Mouse (Mus musculus) urinary bladder, adult 2 months (tissue): ENCODE data around the gene Mpst. TPM values are rescaled to one million over a fixed set of nuclear protein-coding genes. Genes with fewer than 3 reads are reported as not detected.

Experiments used
- DNase-seq: peaks from one replicate; pipeline ENCODE4 v3.0.0; 2022; ENCODE audit warnings: low spot score
- polyA plus RNA-seq: library from polyadenylated mRNA; depleted of rRNA; stranded (reverse); fragments of >200 nt; gene quantifications from 2 replicates; pipeline ENCODE4 v1.2.3, GENCODE M21; 2012

Gene Mpst
- polyA plus RNA-seq, 1 experiment: 82.5 TPM

DNA sequence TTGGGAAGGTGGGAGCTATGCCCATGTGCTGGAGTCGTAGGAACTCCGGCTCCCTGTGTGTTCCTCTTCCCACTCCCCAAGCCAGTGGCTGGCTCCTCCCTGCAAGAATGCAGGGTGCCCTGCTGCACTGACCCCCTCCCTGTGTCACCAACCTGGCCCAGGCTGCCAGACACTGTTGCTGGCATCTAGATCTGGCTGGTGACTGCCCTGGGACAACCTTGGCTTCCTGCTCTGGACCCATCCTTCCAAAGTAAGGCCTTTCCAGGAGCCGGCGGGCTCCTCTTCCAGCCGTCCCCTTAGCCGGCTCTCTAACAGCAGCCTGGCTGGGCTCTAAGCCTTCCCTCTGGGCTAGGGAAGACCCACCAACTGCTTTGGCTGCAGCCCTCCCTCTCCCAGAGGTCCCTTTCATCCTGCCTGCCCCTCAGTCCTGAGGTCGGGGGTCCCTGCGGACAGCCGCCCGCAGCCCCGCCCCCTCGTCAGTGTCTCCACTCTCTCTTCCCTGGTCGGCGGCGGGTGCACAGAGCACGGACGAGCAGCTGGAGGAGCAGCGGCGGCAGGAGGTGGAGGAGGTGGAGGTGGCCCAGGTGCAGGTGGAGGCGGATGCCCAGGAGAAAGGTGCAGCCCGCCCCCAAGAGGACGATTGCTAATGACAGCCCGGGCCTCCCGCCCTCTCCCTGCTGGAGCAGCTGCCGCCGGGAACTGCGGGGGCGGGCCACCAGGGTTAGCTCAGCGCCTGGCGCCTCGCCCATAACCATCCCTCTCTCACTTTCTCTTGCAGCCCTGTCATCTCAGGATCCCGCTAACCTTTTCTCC is 30.4 kb downstream of the Mpst start:
- peak; percentile 63 for DNase-seq

- no peak for DNase-seq
Measured at GRCm38 (mm10) chr15:78437237-78438017, 31.2 kb downstream of the Mpst start.

- no peak for DNase-seq
Measured at GRCm38 (mm10) chr15:78438018-78438394, 31.8 kb downstream of the Mpst start.

- no peak for DNase-seq
Measured at GRCm38 (mm10) chr15:78438505-78438904, 32.3 kb downstream of the Mpst start.

DNA sequence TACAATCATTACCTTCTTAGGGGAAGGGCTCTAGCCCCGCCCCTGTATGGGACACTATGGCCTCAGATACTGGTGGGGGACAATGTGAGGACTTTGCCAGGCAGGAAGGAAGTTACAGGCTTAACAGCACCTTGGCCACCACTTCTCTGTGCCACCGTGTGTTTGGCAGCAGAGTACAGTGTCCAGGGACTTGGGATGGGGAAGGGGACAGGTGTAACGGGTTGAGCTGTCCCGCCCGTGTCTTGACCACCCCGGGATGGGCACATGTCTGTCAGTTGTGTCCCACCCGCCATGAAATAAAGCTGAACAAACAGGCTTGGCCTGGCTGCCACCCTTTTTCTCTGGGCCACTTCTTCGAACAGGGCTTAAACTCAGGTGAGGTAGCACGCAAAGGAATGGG is 32.8 kb downstream of the Mpst start:
- DNase-seq: no peak

- DNase-seq: no peak
Measured at GRCm38 (mm10) chr15:78442231-78442630, 36.0 kb downstream of the Mpst start.

DNA sequence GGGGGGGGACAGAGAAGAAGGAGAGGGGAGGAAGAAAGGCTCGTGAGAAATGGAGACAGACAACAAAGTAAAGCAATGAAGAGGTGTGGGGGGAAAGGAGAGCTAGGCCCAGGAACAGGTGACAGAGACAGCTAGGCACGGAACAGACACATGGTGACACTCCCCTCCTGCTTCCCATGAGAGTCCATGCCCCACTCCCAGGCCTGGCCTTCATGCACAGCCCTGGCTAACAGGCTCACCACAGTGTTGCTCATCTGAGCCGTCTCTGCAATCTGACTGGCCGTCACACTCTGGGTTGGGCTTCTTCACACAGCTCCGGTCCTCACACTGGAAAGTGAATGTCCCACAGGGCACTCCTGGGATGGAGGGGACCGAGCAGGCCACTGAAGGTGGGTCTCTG is 37.6 kb downstream of the Mpst start:
- DNase-seq: no peak

DNA sequence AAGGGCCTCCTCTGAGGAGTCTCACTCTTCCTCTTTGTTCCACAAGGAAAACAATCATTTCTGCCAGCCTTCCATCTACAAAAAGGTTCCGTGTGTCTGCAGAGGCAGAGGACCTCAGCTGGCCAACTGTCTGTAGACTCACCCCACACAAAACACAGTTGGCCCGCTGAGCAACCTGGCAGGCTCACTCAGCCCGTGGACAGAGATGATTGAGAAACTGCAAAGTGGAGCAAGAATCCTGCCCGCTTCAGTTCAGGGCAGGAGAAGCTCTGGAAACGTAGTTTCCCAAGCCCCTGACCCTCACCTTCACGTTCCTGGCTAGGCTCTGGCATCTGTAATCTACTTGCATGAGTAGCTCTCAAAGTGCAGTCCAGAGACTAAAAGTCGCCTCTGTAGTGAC is 40.9 kb downstream of the Mpst start:
- no peak for DNase-seq

DNA sequence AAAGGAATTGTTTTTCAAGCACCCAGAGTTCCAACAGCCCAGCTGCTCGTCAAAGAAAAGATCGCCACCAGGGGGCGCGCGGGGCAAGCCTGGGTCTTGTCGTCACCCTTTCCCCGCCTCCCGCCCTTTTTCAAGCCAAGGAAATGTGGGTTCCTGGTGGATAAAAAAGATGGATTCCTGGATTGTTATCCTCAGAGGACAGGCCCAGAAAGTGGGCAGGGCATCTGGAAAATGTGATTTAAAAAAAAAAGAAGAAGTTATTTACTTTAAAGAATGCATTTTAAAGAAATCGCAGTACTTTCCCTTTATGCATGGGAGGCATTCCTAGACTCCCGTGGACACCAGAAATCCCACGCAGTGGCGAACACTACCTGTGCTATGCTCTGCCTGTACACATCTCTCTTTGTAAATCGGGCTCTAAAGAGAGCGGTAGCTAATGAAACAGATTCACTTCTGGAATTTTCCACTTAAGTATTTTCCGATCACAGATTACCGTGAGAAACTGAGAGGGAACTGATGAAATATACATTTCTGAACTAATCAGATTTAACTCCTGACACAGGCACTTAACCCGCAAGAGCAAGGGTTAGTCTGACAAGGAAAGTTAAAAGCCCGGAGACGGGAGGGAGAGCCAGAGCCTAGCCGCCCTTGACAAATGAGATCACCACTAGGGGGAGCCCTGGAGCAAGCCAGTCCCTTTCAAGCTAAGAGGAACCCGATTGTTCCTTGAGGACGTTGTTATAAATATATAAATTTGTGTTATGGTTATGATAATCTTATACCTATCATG is 41.7 kb downstream of the Mpst start:
- DNase-seq: peak; percentile 92

- DNase-seq: no peak
Measured at GRCm38 (mm10) chr15:78449131-78449530, 42.9 kb downstream of the Mpst start.

- DNase-seq: no peak
Measured at GRCm38 (mm10) chr15:78449694-78450418, 43.6 kb downstream of the Mpst start.

DNA sequence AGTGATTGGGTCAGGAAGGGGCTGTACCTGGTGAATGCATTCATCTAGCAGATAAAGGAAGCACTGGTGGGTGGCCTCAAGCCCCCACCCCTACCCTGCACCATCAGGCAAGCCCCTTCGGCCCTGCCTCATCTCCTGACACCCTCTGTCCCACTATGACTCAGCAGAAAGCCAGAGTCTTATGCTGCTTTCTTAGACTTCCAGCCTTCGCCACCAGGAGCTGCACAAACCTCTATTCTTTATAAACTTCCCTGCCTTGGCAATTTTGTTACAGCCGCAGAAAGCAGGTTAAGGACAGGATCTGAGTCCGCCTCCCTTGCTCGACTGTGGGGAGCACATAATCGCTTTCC is 44.2 kb downstream of the Mpst start:
- no peak for DNase-seq

DNA sequence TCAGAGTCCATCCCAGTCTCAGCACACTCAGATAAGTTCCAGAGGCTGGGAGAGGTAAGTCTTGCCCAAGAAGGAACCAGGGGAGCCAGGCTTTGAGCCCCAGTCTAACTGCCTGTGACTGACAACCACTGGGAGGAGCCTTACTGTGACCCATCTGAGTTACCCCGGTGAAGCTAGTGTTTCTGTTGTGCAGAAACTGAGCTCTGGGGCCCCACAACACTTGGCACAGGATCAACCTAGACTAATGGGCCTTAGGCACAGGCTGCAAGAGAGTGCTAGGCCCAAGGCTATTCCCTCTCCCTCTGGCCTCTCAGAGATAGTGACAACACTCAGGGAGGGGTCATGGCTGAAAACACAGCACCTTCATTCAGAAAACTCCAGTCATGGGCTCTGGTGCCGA is 45.0 kb downstream of the Mpst start:
- DNase-seq: no peak

DNA sequence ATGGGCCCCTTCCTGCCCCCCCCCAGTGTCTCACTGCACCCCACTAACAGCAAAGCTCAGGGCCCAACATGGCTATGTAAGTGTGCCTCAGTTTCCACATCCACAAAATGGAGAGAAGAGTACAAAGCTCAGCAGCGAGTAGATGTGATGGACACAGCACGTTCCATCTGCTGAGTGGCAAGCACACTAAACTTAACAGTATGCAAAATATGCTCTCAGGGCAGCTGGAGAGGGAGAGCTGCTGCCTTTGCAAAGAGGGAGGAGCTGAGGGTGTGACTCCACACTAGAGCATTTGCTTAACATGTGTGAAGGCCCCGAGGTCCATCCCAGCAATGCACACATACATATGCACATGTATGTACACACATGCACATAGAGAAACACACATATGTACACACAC is 46.7 kb downstream of the Mpst start:
- DNase-seq: no peak

DNA sequence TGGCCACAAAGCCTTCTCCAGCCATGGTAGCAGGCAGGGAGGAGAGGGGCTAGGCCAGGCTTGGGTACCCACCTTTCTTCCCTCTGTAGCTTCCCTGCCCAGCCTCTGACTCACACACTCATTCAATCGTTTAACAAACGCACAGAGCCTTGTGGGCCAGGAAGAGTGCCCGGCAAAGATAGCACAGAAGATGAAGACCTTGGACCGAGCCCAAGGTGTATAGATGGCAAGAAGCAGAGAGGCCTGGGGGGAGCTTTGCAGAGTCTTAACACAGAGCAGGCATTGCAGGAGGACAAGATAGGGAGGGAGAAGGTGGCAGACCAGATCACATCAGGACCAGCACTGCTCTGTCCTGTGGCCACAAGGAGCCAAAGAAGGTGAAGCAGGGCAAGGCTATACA is 49.0 kb downstream of the Mpst start:
- DNase-seq: no peak

DNA sequence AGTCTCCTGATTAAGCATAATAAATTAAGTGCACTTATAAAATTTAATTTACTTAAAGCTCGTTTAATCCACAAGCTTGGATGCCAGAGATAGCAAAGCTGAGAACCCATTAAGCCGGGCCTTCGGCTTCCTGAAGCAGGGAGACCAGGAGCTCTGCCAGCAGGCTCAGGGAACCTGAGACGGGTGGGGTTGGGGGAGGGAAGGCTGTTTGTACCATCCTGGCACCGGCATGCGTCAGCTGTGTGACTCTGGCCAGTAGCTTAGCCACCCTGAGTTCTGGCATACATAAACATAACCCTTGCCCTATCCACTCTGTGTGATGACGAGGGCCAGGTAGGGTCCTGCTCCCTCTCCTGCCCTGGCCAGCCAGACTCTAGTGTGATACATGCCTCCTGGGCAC is 49.8 kb downstream of the Mpst start:
- no peak for DNase-seq

- no peak for DNase-seq
Measured at GRCm38 (mm10) chr15:78457193-78457592, 51.0 kb downstream of the Mpst start.

DNA sequence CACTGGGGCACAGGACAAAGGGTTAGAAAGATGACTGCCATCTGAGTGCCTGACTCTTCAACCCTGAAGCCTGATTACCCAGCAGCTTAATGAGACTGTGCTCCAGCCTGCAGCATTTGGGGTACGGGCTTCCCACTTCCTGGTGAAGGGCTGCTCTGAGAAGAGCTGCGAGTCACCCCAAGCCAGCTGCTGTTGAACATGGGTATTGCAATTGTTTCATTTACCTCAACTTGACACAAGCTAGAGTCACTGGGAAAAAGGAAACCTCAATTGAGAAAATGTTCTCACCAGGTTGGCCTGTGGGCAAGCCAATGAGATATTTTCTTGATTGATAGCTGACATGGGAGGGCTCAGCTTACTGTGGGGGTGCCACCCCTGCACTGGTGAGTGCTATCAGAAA is 56.8 kb downstream of the Mpst start:
- DNase-seq: no peak
